Mouse (Mus musculus) heart, adult 9 months (tissue): Measurements from ENCODE around the gene Ap1m2.
"Not testable (repeated sequence)": the region's sequence is repeated elsewhere in the genome, so short reads cannot be mapped to it uniquely, and the experiment has no call there.

Source experiments
- DNase-seq, 2 experiments: peaks; one replicate each; pipeline ENCODE4 v3.0.0; 2022; ENCODE audit warnings: low spot score in 2 of 2

Ap1m2 gene

GRCm38 (mm10) chr9:21260491-21261040 is 51.6 kb downstream of the Ap1m2 start:
- DNase-seq, result no peak

GRCm38 (mm10) chr9:21256349-21256748 is 55.8 kb downstream of the Ap1m2 start:
- not testable (repeated sequence) for DNase-seq

DNA sequence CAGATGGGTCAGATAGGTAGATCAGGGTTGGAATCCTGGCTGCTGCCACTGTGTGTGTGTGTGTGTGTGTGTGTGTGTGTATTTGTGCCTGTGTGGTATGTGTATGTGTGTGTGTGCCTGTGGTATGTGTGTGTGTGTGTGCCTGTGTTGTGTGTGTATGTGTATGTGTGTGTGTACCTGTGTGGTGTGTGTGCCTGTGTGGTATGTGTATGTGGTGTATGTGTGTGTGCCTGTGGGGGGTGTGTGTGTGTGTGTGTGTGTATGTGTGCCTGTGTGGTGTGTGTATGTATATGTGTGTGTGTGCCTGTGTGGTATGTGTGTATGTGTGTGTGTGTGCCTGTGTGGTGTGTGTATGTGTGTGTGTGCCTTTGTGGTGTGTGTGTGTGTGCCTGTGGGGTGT is 57.4 kb downstream of the Ap1m2 start:
- DNase-seq, result no peak

GRCm38 (mm10) chr9:21251116-21251735 is 60.9 kb downstream of the Ap1m2 start:
- DNase-seq, result no peak

GRCm38 (mm10) chr9:21250509-21250908 is 61.6 kb downstream of the Ap1m2 start:
- peak in 1 of 2 experiments; percentile 46 for DNase-seq

GRCm38 (mm10) chr9:21249629-21250508 is 62.3 kb downstream of the Ap1m2 start:
- DNase-seq, result no peak

GRCm38 (mm10) chr9:21248326-21248725 is 63.8 kb downstream of the Ap1m2 start, which contains the start of gene S1pr5:
Gene S1pr5 (minus strand): TSS chr9:21248443.
- DNase-seq, result no peak

DNA sequence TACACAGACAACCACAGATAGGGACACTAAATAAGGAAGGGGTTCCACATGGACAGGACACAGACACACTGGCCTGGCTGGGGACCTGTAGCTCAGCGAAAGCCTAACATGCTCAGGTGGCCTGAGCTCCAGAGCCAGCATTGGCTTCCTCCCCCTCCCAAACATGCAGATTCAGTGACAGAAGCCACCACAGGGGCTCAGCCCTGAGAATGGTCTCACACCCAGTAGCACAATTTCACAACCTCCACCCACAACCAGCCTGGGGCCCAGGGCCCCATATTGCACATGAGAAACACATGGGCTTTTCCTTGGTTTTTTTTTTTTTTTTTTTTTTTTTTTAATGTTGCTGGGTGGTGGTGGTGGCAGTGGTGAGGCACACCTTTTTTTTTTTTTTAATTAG is 65.8 kb downstream of the Ap1m2 start:
- no peak for DNase-seq

DNA sequence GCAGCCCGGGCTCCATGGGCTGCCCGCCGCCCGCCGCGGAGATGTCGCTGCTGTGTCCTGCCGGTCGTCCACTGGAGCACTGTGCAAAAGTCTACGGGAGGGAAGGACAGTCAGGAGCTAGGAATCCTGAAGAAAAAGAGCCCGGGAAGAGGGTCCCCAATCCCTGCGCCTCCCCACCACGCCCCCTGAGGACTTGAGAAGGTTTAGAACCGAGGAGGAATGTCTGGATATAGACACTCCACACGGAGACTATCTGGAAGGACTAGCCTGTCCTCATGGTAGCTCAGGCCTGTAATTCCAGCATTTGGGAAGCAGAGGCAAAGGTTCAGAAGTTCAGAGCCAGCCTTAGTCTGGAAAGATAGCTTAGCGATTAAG is 67.0 kb downstream of the Ap1m2 start:
- DNase-seq, result no peak

- DNase-seq, result no peak
Observed at GRCm38 (mm10) chr9:21244428-21245112, 67.6 kb downstream of the Ap1m2 start.
